Mouse (Mus musculus): ENCODE measurements at regions not wholly inside any gene's neighbourhood (a gene's known extent, or its start where the extent isn't known, plus 50 kb on each side); places are given as distances from the start of the nearest gene placed in this dataset.

DNA sequence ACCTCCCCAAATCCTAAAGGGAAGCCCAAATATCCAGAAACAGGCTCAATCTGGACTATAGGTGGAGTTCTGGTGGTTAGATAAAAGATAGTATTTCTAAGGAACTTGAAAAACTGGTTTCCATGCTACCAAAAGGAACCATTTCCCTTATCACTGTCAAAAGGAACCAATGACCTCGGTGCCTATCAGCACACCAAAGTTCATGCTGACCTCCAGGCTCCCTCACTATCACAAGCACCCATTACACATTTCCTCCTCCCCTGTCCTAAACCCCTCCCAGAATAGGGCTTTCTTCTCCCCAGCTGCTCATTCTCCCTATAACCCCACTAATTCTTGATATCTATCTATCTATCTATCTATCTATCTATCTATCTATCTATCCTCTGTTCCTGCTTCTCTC is 144.2 kb downstream of the Nuf2 start:
- Histone ChIP-seq H3K27ac (ENCODE audit: insufficient read depth, low read length) (no peak overlapping the region), H3K4me3 (ENCODE audit: insufficient read depth, low read length) (no peak overlapping the region), H3K4me1 (ENCODE audit: control insufficient read depth, insufficient read depth, low read length) (no peaks in the 10 kb centered on the region)
- TF ChIP-seq CTCF (IDR thresholded peaks at IDR 0.05; ENCODE audit: extremely low read depth, insufficient read depth, low read length) (no peak), POLR2A (IDR thresholded peaks at IDR 0.05; ENCODE audit: extremely low read depth, insufficient read depth, low read length) (no peak)

GRCm38 (mm10) chr1:169385740-169386424 is 145.4 kb downstream of the Nuf2 start:
- H3K27ac ChIP-seq (ENCODE audit: insufficient read depth, low read length) = no peak overlapping the region
- no peaks in the 10 kb centered on the region for H3K4me1 ChIP-seq (ENCODE audit: control insufficient read depth, insufficient read depth, low read length)
- no peak overlapping the region for H3K4me3 ChIP-seq (ENCODE audit: insufficient read depth, low read length)
- TF ChIP-seq POLR2A (IDR thresholded peaks at IDR 0.05; ENCODE audit: extremely low read depth, insufficient read depth, low read length) (no peak), CTCF (IDR thresholded peaks at IDR 0.05; ENCODE audit: extremely low read depth, insufficient read depth, low read length) (no peak)

- Histone ChIP-seq H3K27ac (ENCODE audit: insufficient read depth, low read length) (no peak overlapping the region), H3K4me1 (ENCODE audit: control insufficient read depth, insufficient read depth, low read length) (no peaks in the 10 kb centered on the region), H3K4me3 (ENCODE audit: insufficient read depth, low read length) (no peak overlapping the region)
- TF ChIP-seq POLR2A (IDR thresholded peaks at IDR 0.05; ENCODE audit: extremely low read depth, insufficient read depth, low read length) (no peak), CTCF (IDR thresholded peaks at IDR 0.05; ENCODE audit: extremely low read depth, insufficient read depth, low read length) (no peak)
Observed at GRCm38 (mm10) chr1:169374686-169375085, 156.6 kb downstream of the Nuf2 start.

DNA sequence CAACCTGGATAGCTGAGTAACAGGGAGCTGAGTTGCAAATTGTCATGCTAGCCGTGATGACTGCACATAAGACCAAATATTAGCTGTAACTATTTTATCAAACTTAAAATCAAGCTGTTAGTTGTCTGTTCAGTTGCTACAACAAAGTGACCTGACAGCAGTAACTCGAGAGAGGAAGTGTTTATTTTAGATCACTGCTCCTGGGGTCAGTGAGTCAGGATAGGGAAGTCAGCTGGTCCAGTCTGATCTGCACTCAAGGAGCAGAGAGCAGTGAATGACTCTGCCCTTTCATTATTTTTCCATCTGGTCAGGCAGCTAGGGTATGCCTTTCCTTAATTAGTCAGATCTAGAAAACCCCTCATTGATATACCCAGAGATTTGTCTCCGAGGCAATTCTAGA is 162.5 kb downstream of the Nuf2 start:
- Histone ChIP-seq H3K4me1 (ENCODE audit: control insufficient read depth, insufficient read depth, low read length) (no peaks in the 10 kb centered on the region), H3K4me3 (ENCODE audit: insufficient read depth, low read length) (no peak overlapping the region), H3K27ac (ENCODE audit: insufficient read depth, low read length) (no peak overlapping the region)
- TF ChIP-seq POLR2A (IDR thresholded peaks at IDR 0.05; ENCODE audit: extremely low read depth, insufficient read depth, low read length) = no peak
- no peak for TF ChIP-seq CTCF (IDR thresholded peaks at IDR 0.05; ENCODE audit: extremely low read depth, insufficient read depth, low read length)

GRCm38 (mm10) chr1:169367772-169368501 is 163.3 kb downstream of the Nuf2 start:
- no peak for TF ChIP-seq POLR2A (IDR thresholded peaks at IDR 0.05; ENCODE audit: extremely low read depth, insufficient read depth, low read length)
- TF ChIP-seq CTCF (IDR thresholded peaks at IDR 0.05; ENCODE audit: extremely low read depth, insufficient read depth, low read length) = no peak
- no peak overlapping the region for H3K27ac ChIP-seq (ENCODE audit: insufficient read depth, low read length)
- no peak overlapping the region for H3K4me3 ChIP-seq (ENCODE audit: insufficient read depth, low read length)
- H3K4me1 ChIP-seq (ENCODE audit: control insufficient read depth, insufficient read depth, low read length) = no peaks in the 10 kb centered on the region

DNA sequence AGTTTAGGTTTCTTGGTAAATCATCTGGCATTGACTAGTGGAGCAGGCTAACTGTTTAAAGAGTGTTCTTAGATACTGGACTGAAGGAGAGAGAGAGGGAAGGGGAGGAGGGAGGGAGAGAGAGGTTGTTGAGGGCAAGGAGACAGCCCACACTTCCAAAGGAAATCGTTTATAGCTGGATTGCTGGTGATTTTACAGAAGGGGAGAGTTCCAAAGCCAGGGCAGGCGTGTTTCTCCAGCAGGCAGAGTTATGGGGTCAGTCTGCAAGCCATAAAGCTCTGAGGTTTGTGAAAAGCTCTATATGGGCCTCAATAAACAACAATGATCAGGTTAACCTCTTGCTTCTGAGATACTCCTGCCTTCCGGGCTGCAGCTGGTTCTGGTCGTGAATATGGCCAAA is 163.9 kb downstream of the Nuf2 start:
- Histone ChIP-seq H3K27ac (ENCODE audit: insufficient read depth, low read length) (no peak overlapping the region), H3K4me3 (ENCODE audit: insufficient read depth, low read length) (no peak overlapping the region), H3K4me1 (ENCODE audit: control insufficient read depth, insufficient read depth, low read length) (no peaks in the 10 kb centered on the region)
- TF ChIP-seq POLR2A (IDR thresholded peaks at IDR 0.05; ENCODE audit: extremely low read depth, insufficient read depth, low read length) = no peak
- TF ChIP-seq CTCF (IDR thresholded peaks at IDR 0.05; ENCODE audit: extremely low read depth, insufficient read depth, low read length) = no peak

DNA sequence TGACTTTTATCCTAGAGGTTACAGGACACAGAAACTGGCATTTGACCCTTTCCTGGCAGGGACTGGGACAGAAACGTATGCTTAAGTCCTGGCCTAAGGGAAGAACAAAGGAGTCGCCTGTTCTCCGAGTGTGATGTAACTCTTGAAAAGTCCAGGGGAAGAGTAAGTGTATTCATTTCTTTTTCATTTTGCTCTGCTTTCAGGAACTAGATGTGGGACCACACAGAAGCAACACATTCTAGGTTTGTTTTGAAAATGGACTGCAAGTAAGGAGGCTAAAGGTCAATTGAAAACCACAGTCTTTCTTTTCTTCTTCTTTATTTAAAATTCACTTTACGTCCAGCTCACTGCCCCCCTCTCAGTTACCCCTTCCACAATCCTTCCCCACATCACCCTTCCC is 168.7 kb downstream of the Nuf2 start:
- no peak overlapping the region for H3K27ac ChIP-seq (ENCODE audit: insufficient read depth, low read length)
- H3K4me1 ChIP-seq (ENCODE audit: control insufficient read depth, insufficient read depth, low read length) = no peaks in the 10 kb centered on the region
- TF ChIP-seq POLR2A (IDR thresholded peaks at IDR 0.05; ENCODE audit: extremely low read depth, insufficient read depth, low read length) (no peak), CTCF (IDR thresholded peaks at IDR 0.05; ENCODE audit: extremely low read depth, insufficient read depth, low read length) (no peak)
- no peak overlapping the region for H3K4me3 ChIP-seq (ENCODE audit: insufficient read depth, low read length)

GRCm38 (mm10) chr1:169357652-169358241 is 173.5 kb downstream of the Nuf2 start:
- TF ChIP-seq POLR2A (IDR thresholded peaks at IDR 0.05; ENCODE audit: extremely low read depth, insufficient read depth, low read length) = no peak
- no peak for TF ChIP-seq CTCF (IDR thresholded peaks at IDR 0.05; ENCODE audit: extremely low read depth, insufficient read depth, low read length)
- Histone ChIP-seq H3K4me1 (ENCODE audit: control insufficient read depth, insufficient read depth, low read length) (no peaks in the 10 kb centered on the region), H3K4me3 (ENCODE audit: insufficient read depth, low read length) (no peak overlapping the region), H3K27ac (ENCODE audit: insufficient read depth, low read length) (no peak overlapping the region)

DNA sequence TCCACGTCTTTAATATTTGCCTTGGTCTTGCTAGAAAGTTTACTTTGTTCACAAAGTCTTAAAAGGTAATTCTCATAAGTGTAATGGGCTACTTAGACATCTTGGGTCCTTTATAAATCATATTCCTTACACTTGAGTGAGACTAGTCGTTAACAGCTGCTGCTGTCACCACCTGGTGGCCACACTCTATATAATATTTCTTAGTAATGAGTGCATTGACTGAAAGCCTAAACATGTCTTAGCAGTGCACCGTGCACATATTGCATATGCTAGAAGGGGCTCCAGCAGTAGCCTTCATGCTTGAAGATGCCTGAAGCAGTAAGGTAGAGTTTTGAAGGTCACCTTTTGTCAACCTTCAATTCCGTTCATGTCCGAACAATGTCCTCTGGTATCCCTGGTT is 177.2 kb downstream of the Nuf2 start:
- H3K4me3 ChIP-seq (ENCODE audit: insufficient read depth, low read length) = no peak overlapping the region
- peak; percentile 12; the same call in 1 of the 2 replicates for TF ChIP-seq CTCF (IDR thresholded peaks at IDR 0.05; ENCODE audit: extremely low read depth, insufficient read depth, low read length)
- no peak for TF ChIP-seq POLR2A (IDR thresholded peaks at IDR 0.05; ENCODE audit: extremely low read depth, insufficient read depth, low read length)
- H3K27ac ChIP-seq (ENCODE audit: insufficient read depth, low read length) = no peak overlapping the region
- H3K4me1 ChIP-seq (ENCODE audit: control insufficient read depth, insufficient read depth, low read length) = no peaks in the 10 kb centered on the region
